Mouse (Mus musculus): ENCODE data around the gene Nodal. TPM values are rescaled to one million over a fixed set of nuclear protein-coding genes. Genes with fewer than 3 reads are reported as not detected.

The Nodal gene
- polyA plus RNA-seq, 1 experiment = 0.05 TPM

DNA sequence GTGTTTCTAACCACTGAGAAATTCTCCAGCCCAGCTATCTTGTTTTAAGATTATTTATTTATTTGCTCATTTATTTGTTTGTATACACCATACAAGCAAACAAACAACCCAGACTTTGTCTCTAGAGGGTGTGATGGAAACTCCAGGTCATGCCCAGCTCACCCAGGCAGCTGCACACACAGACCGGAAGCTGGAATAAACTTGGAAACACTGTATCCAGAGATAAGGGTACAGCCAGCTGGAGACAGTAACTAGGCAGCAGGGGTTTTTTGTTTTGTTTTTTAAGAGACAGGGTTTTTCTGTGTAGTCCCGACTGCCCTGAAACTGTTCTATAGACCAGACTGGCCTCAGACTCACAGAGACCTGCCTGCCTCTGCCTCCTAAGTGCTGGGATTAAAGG lies 27.6 kb upstream of the Nodal start:
- 87% methylated on average over 2 of the region's 2 CpGs for WGBS
- no peak overlapping the region for H3K27ac ChIP-seq (ENCODE audit: control insufficient read depth, insufficient read depth, low read length)
- TF ChIP-seq CTCF (IDR thresholded peaks at IDR 0.05; ENCODE audit: borderline replicate concordance, control insufficient read depth, extremely low read depth, insufficient read depth, low read length, poor library complexity) (no peak), POLR2A (IDR thresholded peaks at IDR 0.05; ENCODE audit: control insufficient read depth, extremely low read depth, insufficient read depth, low read length, poor library complexity) (no peak)
- H3K36me3 ChIP-seq (ENCODE audit: control insufficient read depth, insufficient read depth, low read length) = no peaks in the 10 kb centered on the region
- no peaks in the 10 kb centered on the region for H3K4me1 ChIP-seq (replicated peaks; ENCODE audit: control insufficient read depth, insufficient read depth, low read length)
- H3K4me3 ChIP-seq (ENCODE audit: control insufficient read depth, insufficient read depth, low read length) = no peak overlapping the region
- H3K27me3 ChIP-seq (ENCODE audit: control insufficient read depth, insufficient read depth, low read length) = no peaks in the 10 kb centered on the region
- DNase-seq = no peak

DNA sequence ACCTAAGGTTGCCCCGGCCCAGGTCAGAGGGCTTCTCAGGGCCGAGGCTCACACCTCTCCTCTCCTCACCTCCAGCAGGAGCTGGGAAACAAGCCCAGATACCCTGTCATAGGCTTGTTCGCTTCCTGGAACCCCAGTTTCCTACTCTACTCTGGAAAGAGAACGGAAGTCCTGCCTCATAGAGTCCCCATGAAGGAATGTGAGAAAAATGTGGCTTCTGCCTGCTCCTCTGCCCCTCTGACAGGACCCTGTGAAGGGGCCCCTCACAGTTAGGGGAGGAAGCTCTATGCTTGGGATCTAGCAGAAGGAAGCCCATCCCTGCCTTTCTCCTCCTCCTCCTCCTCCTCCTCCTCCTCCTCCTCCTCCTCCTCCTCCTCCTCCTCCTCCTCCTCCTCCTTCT lies 25.2 kb upstream of the Nodal start:
- no peaks in the 10 kb centered on the region for H3K4me1 ChIP-seq (replicated peaks; ENCODE audit: control insufficient read depth, insufficient read depth, low read length)
- DNase-seq = no peak
- no peaks in the 10 kb centered on the region for H3K27me3 ChIP-seq (ENCODE audit: control insufficient read depth, insufficient read depth, low read length)
- TF ChIP-seq POLR2A (IDR thresholded peaks at IDR 0.05; ENCODE audit: control insufficient read depth, extremely low read depth, insufficient read depth, low read length, poor library complexity) = no peak
- no peak for TF ChIP-seq CTCF (IDR thresholded peaks at IDR 0.05; ENCODE audit: borderline replicate concordance, control insufficient read depth, extremely low read depth, insufficient read depth, low read length, poor library complexity)
- 68% methylated on average over 4 of the region's 4 CpGs for WGBS
- H3K27ac ChIP-seq (ENCODE audit: control insufficient read depth, insufficient read depth, low read length) = no peak overlapping the region
- no peak overlapping the region for H3K4me3 ChIP-seq (ENCODE audit: control insufficient read depth, insufficient read depth, low read length)
- no peaks in the 10 kb centered on the region for H3K36me3 ChIP-seq (ENCODE audit: control insufficient read depth, insufficient read depth, low read length)

- no peaks in the 10 kb centered on the region for H3K4me1 ChIP-seq (replicated peaks; ENCODE audit: control insufficient read depth, insufficient read depth, low read length)
- no peak overlapping the region for H3K27ac ChIP-seq (ENCODE audit: control insufficient read depth, insufficient read depth, low read length)
- H3K4me3 ChIP-seq (ENCODE audit: control insufficient read depth, insufficient read depth, low read length) = no peak overlapping the region
- WGBS = 26% methylated on average over 9 of the region's 9 CpGs
- TF ChIP-seq POLR2A (IDR thresholded peaks at IDR 0.05; ENCODE audit: control insufficient read depth, extremely low read depth, insufficient read depth, low read length, poor library complexity) (no peak), CTCF (IDR thresholded peaks at IDR 0.05; ENCODE audit: borderline replicate concordance, control insufficient read depth, extremely low read depth, insufficient read depth, low read length, poor library complexity) (no peak)
- DNase-seq = no peak
- no peaks in the 10 kb centered on the region for H3K27me3 ChIP-seq (ENCODE audit: control insufficient read depth, insufficient read depth, low read length)
- no peaks in the 10 kb centered on the region for H3K36me3 ChIP-seq (ENCODE audit: control insufficient read depth, insufficient read depth, low read length)
These were observed 23.2 kb upstream of the Nodal start for GRCm38 (mm10) chr10:61394476-61395136.

- no peak overlapping the region for H3K27ac ChIP-seq (ENCODE audit: control insufficient read depth, insufficient read depth, low read length)
- no peak overlapping the region for H3K4me3 ChIP-seq (ENCODE audit: control insufficient read depth, insufficient read depth, low read length)
- DNase-seq = no peak
- H3K27me3 ChIP-seq (ENCODE audit: control insufficient read depth, insufficient read depth, low read length) = no peaks in the 10 kb centered on the region
- WGBS = 83% methylated on average over 3 of the region's 3 CpGs
- no peaks in the 10 kb centered on the region for H3K36me3 ChIP-seq (ENCODE audit: control insufficient read depth, insufficient read depth, low read length)
- no peaks in the 10 kb centered on the region for H3K4me1 ChIP-seq (replicated peaks; ENCODE audit: control insufficient read depth, insufficient read depth, low read length)
- TF ChIP-seq POLR2A (IDR thresholded peaks at IDR 0.05; ENCODE audit: control insufficient read depth, extremely low read depth, insufficient read depth, low read length, poor library complexity) (no peak), CTCF (IDR thresholded peaks at IDR 0.05; ENCODE audit: borderline replicate concordance, control insufficient read depth, extremely low read depth, insufficient read depth, low read length, poor library complexity) (no peak)
These were observed 19.6 kb upstream of the Nodal start for GRCm38 (mm10) chr10:61398125-61398524.

- Histone ChIP-seq H3K4me1 (replicated peaks; ENCODE audit: control insufficient read depth, insufficient read depth, low read length) (no peaks in the 10 kb centered on the region), H3K36me3 (ENCODE audit: control insufficient read depth, insufficient read depth, low read length) (no peaks in the 10 kb centered on the region), H3K27ac (ENCODE audit: control insufficient read depth, insufficient read depth, low read length) (no peak overlapping the region), H3K27me3 (ENCODE audit: control insufficient read depth, insufficient read depth, low read length) (no peaks in the 10 kb centered on the region), H3K4me3 (ENCODE audit: control insufficient read depth, insufficient read depth, low read length) (no peak overlapping the region)
- TF ChIP-seq POLR2A (IDR thresholded peaks at IDR 0.05; ENCODE audit: control insufficient read depth, extremely low read depth, insufficient read depth, low read length, poor library complexity) (no peak), CTCF (IDR thresholded peaks at IDR 0.05; ENCODE audit: borderline replicate concordance, control insufficient read depth, extremely low read depth, insufficient read depth, low read length, poor library complexity) (peak; percentile 83; the same call in 1 of the 2 replicates)
- 31% methylated on average over 13 of the region's 13 CpGs for WGBS
- DNase-seq = peak; percentile 51
These were observed 18.5 kb upstream of the Nodal start for GRCm38 (mm10) chr10:61399156-61399734.

DNA sequence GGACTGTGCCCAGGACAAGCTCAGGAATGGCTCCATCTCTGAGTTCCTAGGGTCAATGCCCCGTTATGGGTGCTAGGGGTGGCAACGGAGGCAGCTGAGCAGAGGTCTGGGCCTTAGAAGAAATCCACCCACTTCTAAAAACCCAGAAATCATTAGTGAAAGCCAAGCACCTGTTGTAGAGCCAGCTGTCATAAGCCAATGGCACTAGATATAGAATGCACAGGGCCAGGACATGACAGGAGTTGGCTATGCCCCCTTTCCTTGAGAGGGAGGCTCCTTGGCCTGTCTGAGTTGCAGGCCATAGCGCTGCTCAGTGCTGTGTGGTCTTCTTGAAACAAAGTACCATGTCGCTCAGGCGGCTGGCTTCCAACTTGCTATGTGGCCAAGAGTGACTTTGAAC lies 17.4 kb upstream of the Nodal start:
- H3K27me3 ChIP-seq (ENCODE audit: control insufficient read depth, insufficient read depth, low read length) = no peaks in the 10 kb centered on the region
- no peak for TF ChIP-seq CTCF (IDR thresholded peaks at IDR 0.05; ENCODE audit: borderline replicate concordance, control insufficient read depth, extremely low read depth, insufficient read depth, low read length, poor library complexity)
- TF ChIP-seq POLR2A (IDR thresholded peaks at IDR 0.05; ENCODE audit: control insufficient read depth, extremely low read depth, insufficient read depth, low read length, poor library complexity) = no peak
- H3K36me3 ChIP-seq (ENCODE audit: control insufficient read depth, insufficient read depth, low read length) = no peaks in the 10 kb centered on the region
- no peak overlapping the region for H3K27ac ChIP-seq (ENCODE audit: control insufficient read depth, insufficient read depth, low read length)
- no peak overlapping the region for H3K4me3 ChIP-seq (ENCODE audit: control insufficient read depth, insufficient read depth, low read length)
- no peak for DNase-seq
- H3K4me1 ChIP-seq (replicated peaks; ENCODE audit: control insufficient read depth, insufficient read depth, low read length) = no peaks in the 10 kb centered on the region
- WGBS = 92% methylated on average over 5 of the region's 5 CpGs

Measured in thymus, adult 2 months (tissue).